Mouse (Mus musculus) limb, embryonic 14.5 days (tissue): ENCODE data around the gene Osbpl11. TPM values are rescaled to one million over a fixed set of nuclear protein-coding genes. Genes with fewer than 3 reads are reported as not detected.
"Not testable (repeated sequence)": the region's sequence is repeated elsewhere in the genome, so short reads cannot be mapped to it uniquely, and the experiment has no call there.

Experiments used
- ATAC-seq: fragments of 200-750 bp; cut with Nextera tagmentation; 2 replicates; pipeline ENCODE4 v1.8.0; 2017; ENCODE audit warnings: low read depth, moderate number of reproducible peaks, moderate TSS enrichment; ENCODE audit not compliant: low FRiP score
- DNase-seq: peaks from one replicate; pipeline ENCODE4 v3.0.0-alpha.2; 2015; ENCODE audit warnings: low spot score
- H3K27ac ChIP-seq: fragments of 300-500 bp; sonication (generic); replicated peaks from 2 replicates; pipeline ENCODE4 v1.5.1; 2014; ENCODE audit warnings: low read depth, mild to moderate bottlenecking, low read length, moderate library complexity, mixed read lengths
- H3K27me3 ChIP-seq: fragments of 300-500 bp; sonication (generic); 2 replicates; pipeline ENCODE4 v1.6.1; 2014; ENCODE audit warnings: low read length, mixed read lengths; ENCODE audit not compliant: control insufficient read depth, insufficient read depth
- H3K36me3 ChIP-seq: fragments of 300-500 bp; sonication (generic); 2 replicates; pipeline ENCODE4 v1.6.1; 2014; ENCODE audit warnings: mild to moderate bottlenecking, low read length, moderate library complexity, mixed read lengths; ENCODE audit not compliant: control insufficient read depth, insufficient read depth
- H3K4me1 ChIP-seq: fragments of 300-500 bp; sonication (generic); 2 replicates; pipeline ENCODE4 v1.6.1; 2014; ENCODE audit warnings: antibody characterized with exemption, low read length, mixed read lengths; ENCODE audit not compliant: control insufficient read depth, insufficient read depth
- H3K4me2 ChIP-seq: fragments of 300-500 bp; sonication (generic); replicated peaks from 2 replicates; pipeline ENCODE4 v1.6.1; 2014; ENCODE audit warnings: low read depth, mild to moderate bottlenecking, low read length, moderate library complexity; ENCODE audit not compliant: severe bottlenecking
- H3K4me3 ChIP-seq: fragments of 300-500 bp; sonication (generic); replicated peaks from 2 replicates; pipeline ENCODE4 v1.5.1; 2014; ENCODE audit warnings: low read length
- H3K9ac ChIP-seq: fragments of 300-500 bp; sonication (generic); 2 replicates; pipeline ENCODE4 v1.6.1; 2014; ENCODE audit warnings: mild to moderate bottlenecking, low read depth, low read length, moderate library complexity; ENCODE audit not compliant: severe bottlenecking
- H3K9me3 ChIP-seq: fragments of 300-500 bp; sonication (generic); 2 replicates; pipeline ENCODE4 v1.6.1; 2016; ENCODE audit warnings: low read length; ENCODE audit not compliant: control insufficient read depth
- POLR2A ChIP-seq: fragments of 200-500 bp; IDR thresholded peaks from 2 replicates; pipeline ENCODE4 v1.8.0; 2012; ENCODE audit warnings: inconsistent platforms, mild to moderate bottlenecking, moderate library complexity, borderline replicate concordance; ENCODE audit not compliant: insufficient read depth, insufficient read length; ENCODE audit errors: extremely low read depth
- WGBS: fragments of 180-500 bp; shearing (Covaris S2); extraction: QIAGEN DNeasy Blood & Tissue Kit; methylation state at CpG from one replicate; pipeline ENCODE4 v1.1.7; 2014; 5-methylcytosine and 5-hydroxymethylcytosine counted together
- polyA plus RNA-seq, 2 experiments: library from polyadenylated mRNA; depleted of rRNA in 1 of 2; stranded (reverse) in 1 of 2; unstranded in 1 of 2; fragments of >200 nt; fragmentation: Nextera tagmentation in 1 of 2; extraction: Ambion mirVana in 1 of 2; gene quantifications; 2 replicates each; pipeline versions ENCODE4 v1.2.1 to v1.2.3; 2012 to 2014

Osbpl11 gene
- polyA plus RNA-seq, 2 experiments, result 14.6 to 20.6 TPM

- WGBS, result 57% methylated on average over 9 of the region's 9 CpGs
- no peak for TF ChIP-seq POLR2A
- Histone ChIP-seq H3K27ac (no peak overlapping the region), H3K9ac (no peak overlapping the region), H3K9me3 (no peaks in the 10 kb centered on the region), H3K4me1 (no peaks in the 10 kb centered on the region), H3K27me3 (no peaks in the 10 kb centered on the region), H3K4me2 (no peak overlapping the region), H3K36me3 (no peaks in the 10 kb centered on the region), H3K4me3 (no peak overlapping the region)
- no peak for DNase-seq
- ATAC-seq, result no peak
These were observed 13.9 kb upstream of the Osbpl11 start for GRCm38 (mm10) chr16:33170716-33171587.

DNA sequence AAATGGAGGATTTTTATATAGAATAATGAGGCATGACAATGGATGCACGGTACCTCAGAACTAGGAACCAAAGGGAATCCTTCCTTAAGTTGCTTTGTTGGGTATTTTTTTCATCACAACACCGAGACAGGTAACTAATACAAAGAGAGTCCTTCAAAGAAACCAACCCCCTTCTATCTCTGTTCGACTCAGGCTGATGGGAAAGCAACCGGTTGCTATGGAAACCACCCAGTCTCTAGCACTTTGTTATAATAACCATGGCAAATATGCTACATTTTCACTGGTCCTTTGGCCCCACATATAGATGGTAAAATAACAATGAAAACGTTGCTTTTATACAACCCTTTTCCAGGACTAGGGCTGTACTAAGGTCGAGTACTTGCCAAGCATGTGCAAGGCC lies 13.1 kb upstream of the Osbpl11 start:
- H3K4me3 ChIP-seq, result no peak overlapping the region
- TF ChIP-seq POLR2A, result no peak
- H3K9ac ChIP-seq, result no peak overlapping the region
- H3K9me3 ChIP-seq, result no peaks in the 10 kb centered on the region
- H3K27ac ChIP-seq, result no peak overlapping the region
- WGBS, result 76% methylated on average over 6 of the region's 6 CpGs
- no peaks in the 10 kb centered on the region for H3K27me3 ChIP-seq
- H3K4me2 ChIP-seq, result no peak overlapping the region
- DNase-seq (no peak), ATAC-seq (no peak)
- no peaks in the 10 kb centered on the region for H3K4me1 ChIP-seq
- H3K36me3 ChIP-seq, result no peaks in the 10 kb centered on the region

DNA sequence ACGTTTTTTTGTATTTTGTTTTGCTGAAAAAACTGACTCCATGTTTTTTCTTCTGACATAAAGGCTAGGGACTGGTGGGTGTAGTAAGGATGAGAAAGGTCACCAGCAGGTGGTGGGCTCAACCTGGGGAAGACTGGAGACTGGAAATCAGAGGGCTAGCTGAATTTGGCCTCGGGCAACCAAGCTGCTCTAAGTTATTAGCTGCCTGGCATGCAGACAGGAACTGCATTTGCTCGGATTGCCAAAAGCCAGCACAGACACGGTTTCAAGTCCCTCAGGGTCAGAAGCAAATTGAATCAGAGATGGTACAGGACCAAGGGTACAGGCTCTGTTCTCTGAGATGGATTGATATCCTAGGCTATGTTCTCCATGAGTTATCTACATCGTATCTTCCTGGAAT lies 11.7 kb upstream of the Osbpl11 start:
- H3K4me3 ChIP-seq, result no peak overlapping the region
- H3K27ac ChIP-seq, result no peak overlapping the region
- no peaks in the 10 kb centered on the region for H3K4me1 ChIP-seq
- 52% methylated on average over 5 of the region's 5 CpGs for WGBS
- no peaks in the 10 kb centered on the region for H3K9me3 ChIP-seq
- H3K27me3 ChIP-seq, result no peaks in the 10 kb centered on the region
- no peaks in the 10 kb centered on the region for H3K36me3 ChIP-seq
- no peak overlapping the region for H3K4me2 ChIP-seq
- H3K9ac ChIP-seq, result no peak overlapping the region
- no peak for DNase-seq
- TF ChIP-seq POLR2A, result no peak
- ATAC-seq, result no peak

- H3K4me3 ChIP-seq, result no peak overlapping the region
- no peak overlapping the region for H3K9ac ChIP-seq
- no peak overlapping the region for H3K27ac ChIP-seq
- no peaks in the 10 kb centered on the region for H3K36me3 ChIP-seq
- no peaks in the 10 kb centered on the region for H3K4me1 ChIP-seq
- H3K4me2 ChIP-seq, result no peak overlapping the region
- ATAC-seq (no peak), DNase-seq (no peak)
- TF ChIP-seq POLR2A, result no peak
- no peaks in the 10 kb centered on the region for H3K27me3 ChIP-seq
- no peaks in the 10 kb centered on the region for H3K9me3 ChIP-seq
These were observed 10.2 kb upstream of the Osbpl11 start for GRCm38 (mm10) chr16:33174695-33175094.

- H3K27me3 ChIP-seq, H3K9ac ChIP-seq, H3K27ac ChIP-seq, H3K4me3 ChIP-seq, DNase-seq, H3K4me1 ChIP-seq, H3K4me2 ChIP-seq, H3K9me3 ChIP-seq, ATAC-seq, H3K36me3 ChIP-seq: not testable (repeated sequence)
- 81% methylated on average over 5 of the region's 5 CpGs for WGBS
These were observed 8.0 kb upstream of the Osbpl11 start for GRCm38 (mm10) chr16:33176831-33177230.

DNA sequence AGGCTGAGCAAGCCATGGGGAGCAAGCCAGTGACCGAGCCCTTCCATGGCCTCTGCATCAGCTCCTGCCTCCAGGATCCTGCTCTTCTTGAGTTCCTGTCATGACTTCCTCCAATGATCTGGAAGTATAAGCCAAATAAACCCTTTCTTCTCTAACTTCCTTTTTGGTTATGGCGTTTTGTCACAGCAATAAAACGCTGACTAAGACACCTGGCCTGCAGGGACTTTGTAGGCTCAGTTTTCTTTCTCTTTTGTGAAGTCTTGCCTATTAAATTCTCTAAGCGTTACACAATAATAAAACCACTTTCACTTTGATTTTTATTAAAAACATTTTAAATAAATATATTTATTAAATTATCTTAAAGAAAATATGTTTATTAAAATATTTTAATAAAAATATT lies 7.1 kb upstream of the Osbpl11 start:
- Histone ChIP-seq H3K36me3 (no peaks in the 10 kb centered on the region), H3K27me3 (no peaks in the 10 kb centered on the region), H3K27ac (no peak overlapping the region), H3K4me2 (no peak overlapping the region), H3K4me1 (no peaks in the 10 kb centered on the region), H3K9me3 (no peaks in the 10 kb centered on the region), H3K4me3 (no peak overlapping the region), H3K9ac (no peak overlapping the region)
- DNase-seq (no peak), ATAC-seq (no peak)
- no peak for TF ChIP-seq POLR2A
- 69% methylated on average over 4 of the region's 4 CpGs for WGBS
